Mouse (Mus musculus) limb, embryonic 12.5 days (tissue): ENCODE measurements around the gene Ttc7b. TPM values are rescaled to one million over a fixed set of nuclear protein-coding genes. Genes with fewer than 3 reads are reported as not detected.

Experiments used
- ATAC-seq: fragments of 200-750 bp; cut with Nextera tagmentation; 2 replicates; pipeline ENCODE4 v1.8.0; 2017; ENCODE audit warnings: low read depth, moderate TSS enrichment; ENCODE audit not compliant: insufficient number of reproducible peaks, insufficient read depth, low FRiP score, low TSS enrichment
- H3K27ac ChIP-seq: fragments of 300-500 bp; sonication (generic); 2 replicates; pipeline ENCODE4 v1.5.1; 2016; ENCODE audit warnings: mild to moderate bottlenecking, moderate library complexity
- H3K27me3 ChIP-seq: fragments of 300-500 bp; sonication (generic); 2 replicates; pipeline ENCODE4 v1.6.1; 2016; ENCODE audit warnings: mild to moderate bottlenecking, moderate library complexity
- H3K36me3 ChIP-seq: fragments of 300-500 bp; sonication (generic); 2 replicates; pipeline ENCODE4 v1.6.1; 2016; ENCODE audit warnings: mild to moderate bottlenecking, moderate library complexity
- H3K4me1 ChIP-seq: fragments of 300-500 bp; sonication (generic); replicated peaks from 2 replicates; pipeline ENCODE4 v1.6.1; 2016
- H3K4me2 ChIP-seq: fragments of 300-500 bp; sonication (generic); 2 replicates; pipeline ENCODE4 v1.6.1; 2016; ENCODE audit warnings: mild to moderate bottlenecking, moderate library complexity
- H3K4me3 ChIP-seq: fragments of 300-500 bp; sonication (generic); replicated peaks from 2 replicates; pipeline ENCODE4 v1.5.1; 2016; ENCODE audit warnings: mild to moderate bottlenecking
- H3K9ac ChIP-seq: fragments of 300-500 bp; sonication (generic); replicated peaks from 2 replicates; pipeline ENCODE4 v1.6.1; 2016; ENCODE audit warnings: mild to moderate bottlenecking, moderate library complexity
- H3K9me3 ChIP-seq: fragments of 300-500 bp; sonication (generic); 2 replicates; pipeline ENCODE4 v1.6.1; 2016; ENCODE audit warnings: mild to moderate bottlenecking, moderate library complexity
- WGBS: fragments of 180-500 bp; shearing (Covaris S2); methylation state at CpG from one replicate; pipeline ENCODE4 v1.1.7; 2016; 5-methylcytosine and 5-hydroxymethylcytosine counted together
- polyA plus RNA-seq: library from polyadenylated mRNA; unstranded; fragments of >200 nt; fragmentation: Nextera tagmentation; extraction: Ambion mirVana; gene quantifications from 2 replicates; pipeline ENCODE4 v1.2.1, GENCODE M21; 2016

Gene Ttc7b
- polyA plus RNA-seq, 1 experiment from 2014 or later: 4.8 TPM

DNA sequence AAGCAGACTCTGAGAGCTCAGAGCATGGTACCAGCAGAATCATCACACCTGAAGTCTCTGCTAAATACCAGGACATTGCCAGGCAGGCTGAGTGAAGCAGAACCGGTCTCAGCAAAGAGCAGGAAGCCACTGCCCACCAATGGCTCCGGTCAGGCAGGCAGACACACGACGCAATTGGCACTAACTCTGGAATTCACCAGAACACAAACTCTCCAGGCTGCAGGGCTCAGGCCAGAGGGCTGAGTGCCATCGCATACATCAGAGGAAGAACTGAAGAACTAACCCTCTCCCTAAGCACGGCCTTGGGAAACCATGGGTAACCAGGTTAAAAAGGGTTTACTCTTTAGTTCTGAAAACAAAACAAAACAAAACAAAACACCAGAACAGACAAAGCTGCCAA, 73.5 kb downstream of the Ttc7b start:
- Histone ChIP-seq H3K4me3 (no peak overlapping the region), H3K9me3 (no peaks in the 10 kb centered on the region), H3K4me2 (no peak overlapping the region), H3K9ac (no peak overlapping the region), H3K4me1 (peaks cover 12% of the 10 kb centered on the region), H3K36me3 (peaks cover 15% of the 10 kb centered on the region; the same call in 1 of the 2 replicates), H3K27ac (peak overlapping the region; percentile 50; the same call in 1 of the 2 replicates), H3K27me3 (no peaks in the 10 kb centered on the region)
- ATAC-seq: no peak
- WGBS: 78% methylated on average over 6 of the region's 6 CpGs

DNA sequence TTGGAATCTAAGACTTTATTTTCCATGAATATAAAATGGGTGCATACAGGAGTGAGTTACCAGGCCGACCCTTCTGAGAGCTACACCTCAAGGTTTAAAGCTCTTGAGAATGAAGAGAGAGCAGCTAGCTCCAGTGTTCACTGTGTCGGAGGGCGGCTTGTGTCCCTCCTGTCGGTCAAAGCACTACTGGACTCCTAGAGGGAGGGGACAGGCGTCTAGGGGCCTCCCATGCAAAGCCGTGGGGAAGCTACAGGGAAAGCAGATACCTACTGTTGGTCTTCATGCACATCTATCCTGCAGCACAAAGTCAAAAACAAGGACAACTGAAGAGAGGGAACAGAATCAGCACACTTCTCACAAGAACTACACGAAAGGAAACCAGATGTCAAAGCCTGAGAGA, 74.9 kb downstream of the Ttc7b start:
- H3K9ac ChIP-seq: no peak overlapping the region
- no peak overlapping the region for H3K4me3 ChIP-seq
- peaks cover 15% of the 10 kb centered on the region; the same call in 1 of the 2 replicates for H3K36me3 ChIP-seq
- no peak for ATAC-seq
- H3K4me2 ChIP-seq: no peak overlapping the region
- peaks cover 12% of the 10 kb centered on the region for H3K4me1 ChIP-seq
- no peaks in the 10 kb centered on the region for H3K27me3 ChIP-seq
- no peak overlapping the region for H3K27ac ChIP-seq
- 94% methylated on average over 7 of the region's 7 CpGs for WGBS
- no peaks in the 10 kb centered on the region for H3K9me3 ChIP-seq

- Histone ChIP-seq H3K4me3 (no peak overlapping the region), H3K27me3 (no peaks in the 10 kb centered on the region), H3K9me3 (no peaks in the 10 kb centered on the region), H3K27ac (no peak overlapping the region), H3K4me2 (no peak overlapping the region), H3K9ac (no peak overlapping the region), H3K36me3 (peaks cover 15% of the 10 kb centered on the region; the same call in 1 of the 2 replicates), H3K4me1 (peaks cover 12% of the 10 kb centered on the region)
- WGBS: 93% methylated on average over 6 of the region's 6 CpGs
- no peak for ATAC-seq
Observed at GRCm38 (mm10) chr12:100445271-100445670, 75.4 kb downstream of the Ttc7b start.

GRCm38 (mm10) chr12:100444671-100445165, 75.9 kb downstream of the Ttc7b start:
- no peak for ATAC-seq
- Histone ChIP-seq H3K9ac (no peak overlapping the region), H3K36me3 (peaks cover 15% of the 10 kb centered on the region; the same call in 1 of the 2 replicates), H3K9me3 (no peaks in the 10 kb centered on the region), H3K4me2 (no peak overlapping the region), H3K27me3 (no peaks in the 10 kb centered on the region), H3K4me1 (peaks cover 12% of the 10 kb centered on the region), H3K27ac (no peak overlapping the region), H3K4me3 (no peak overlapping the region)
- WGBS: 93% methylated on average over 3 of the region's 3 CpGs

GRCm38 (mm10) chr12:100443452-100443851, 77.2 kb downstream of the Ttc7b start:
- H3K27me3 ChIP-seq: no peaks in the 10 kb centered on the region
- H3K36me3 ChIP-seq: peaks cover 15% of the 10 kb centered on the region; the same call in 1 of the 2 replicates
- no peak overlapping the region for H3K9ac ChIP-seq
- H3K4me2 ChIP-seq: no peak overlapping the region
- H3K9me3 ChIP-seq: no peaks in the 10 kb centered on the region
- H3K27ac ChIP-seq: no peak overlapping the region
- 83% methylated on average over 6 of the region's 6 CpGs for WGBS
- no peak for ATAC-seq
- H3K4me1 ChIP-seq: peaks cover 20% of the 10 kb centered on the region
- no peak overlapping the region for H3K4me3 ChIP-seq

DNA sequence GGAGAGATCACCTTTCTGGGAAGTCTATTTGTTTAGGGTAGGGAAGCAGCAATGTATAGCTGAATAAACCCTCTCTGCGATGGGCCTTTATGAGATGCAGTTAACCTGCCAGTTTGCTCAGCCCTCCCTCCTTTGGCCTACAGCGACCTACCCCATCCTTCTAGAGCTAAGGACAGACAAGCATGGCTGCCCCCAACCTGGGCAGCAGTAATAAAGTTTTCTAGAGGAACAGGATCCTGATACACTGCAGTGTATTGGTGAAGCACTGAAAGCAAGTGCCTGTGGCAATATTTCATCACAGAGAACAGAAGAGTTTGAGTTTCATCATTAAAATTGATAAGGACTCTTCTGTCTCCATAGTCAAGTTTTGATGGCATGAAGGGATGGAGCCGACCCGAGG, 79.0 kb downstream of the Ttc7b start:
- WGBS: 86% methylated on average over 4 of the region's 4 CpGs
- Histone ChIP-seq H3K36me3 (peaks cover 20% of the 10 kb centered on the region; the same call in 1 of the 2 replicates), H3K4me3 (no peak overlapping the region), H3K27ac (no peak overlapping the region), H3K4me2 (no peak overlapping the region), H3K4me1 (peaks cover 14% of the 10 kb centered on the region), H3K9ac (no peak overlapping the region), H3K9me3 (no peaks in the 10 kb centered on the region), H3K27me3 (no peaks in the 10 kb centered on the region)
- ATAC-seq: no peak

- no peaks in the 10 kb centered on the region for H3K27me3 ChIP-seq
- no peak overlapping the region for H3K4me2 ChIP-seq
- H3K9ac ChIP-seq: no peak overlapping the region
- no peaks in the 10 kb centered on the region for H3K9me3 ChIP-seq
- peaks cover 10% of the 10 kb centered on the region for H3K4me1 ChIP-seq
- H3K4me3 ChIP-seq: no peak overlapping the region
- 73% methylated on average over 3 of the region's 3 CpGs for WGBS
- H3K27ac ChIP-seq: no peak overlapping the region; the same call in 1 of the 2 replicates
- peaks cover 12% of the 10 kb centered on the region; the same call in 1 of the 2 replicates for H3K36me3 ChIP-seq
- ATAC-seq: no peak
Observed at GRCm38 (mm10) chr12:100439883-100440282, 80.7 kb downstream of the Ttc7b start.

GRCm38 (mm10) chr12:100439145-100439755, 81.4 kb downstream of the Ttc7b start:
- no peak overlapping the region for H3K4me2 ChIP-seq

GRCm38 (mm10) chr12:100438509-100438908, 82.1 kb downstream of the Ttc7b start:
- 61% methylated on average over 7 of the region's 7 CpGs for WGBS
- Histone ChIP-seq H3K4me3 (no peak overlapping the region), H3K27ac (peak overlapping the region; percentile 50; the same call in 1 of the 2 replicates), H3K27me3 (no peaks in the 10 kb centered on the region), H3K4me2 (no peak overlapping the region), H3K4me1 (peaks cover 10% of the 10 kb centered on the region; the same call in 1 of the 2 replicates), H3K9ac (no peak overlapping the region), H3K36me3 (peaks cover 12% of the 10 kb centered on the region; the same call in 1 of the 2 replicates), H3K9me3 (no peaks in the 10 kb centered on the region)
- no peak for ATAC-seq

More at GRCm38 (mm10) chr12:100439145-100439755, 81.4 kb downstream of the Ttc7b start:
- H3K4me1 ChIP-seq: peaks cover 10% of the 10 kb centered on the region; the same call in 1 of the 2 replicates
- no peak overlapping the region; the same call in 1 of the 2 replicates for H3K27ac ChIP-seq
- H3K9me3 ChIP-seq: no peaks in the 10 kb centered on the region
- H3K36me3 ChIP-seq: peaks cover 12% of the 10 kb centered on the region; the same call in 1 of the 2 replicates
- WGBS: 73% methylated on average over 4 of the region's 4 CpGs
- H3K4me3 ChIP-seq: no peak overlapping the region
- H3K27me3 ChIP-seq: no peaks in the 10 kb centered on the region
- ATAC-seq: no peak
- H3K9ac ChIP-seq: no peak overlapping the region

DNA sequence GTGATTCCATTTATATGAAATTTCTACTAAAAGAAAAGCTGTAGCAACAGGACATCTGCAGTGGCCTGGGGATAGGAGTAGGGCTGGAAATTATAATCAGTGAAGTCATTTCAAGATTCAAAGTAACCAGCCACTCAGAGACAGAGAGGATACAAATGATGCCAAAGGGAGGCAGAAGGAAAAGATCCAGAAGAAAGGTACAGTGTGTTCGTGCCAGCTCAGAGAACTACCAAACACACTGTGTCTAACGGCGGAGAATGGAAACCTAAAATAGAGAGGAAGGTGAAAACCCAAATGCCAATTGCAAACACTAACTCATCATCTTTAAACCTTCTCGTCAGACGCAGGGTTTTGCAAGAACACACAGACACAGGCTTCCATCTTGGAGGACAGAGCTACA, 82.8 kb downstream of the Ttc7b start:
- H3K27me3 ChIP-seq: no peaks in the 10 kb centered on the region
- no peak overlapping the region for H3K9ac ChIP-seq
- no peak overlapping the region for H3K4me3 ChIP-seq
- no peak overlapping the region for H3K4me2 ChIP-seq
- H3K4me1 ChIP-seq: peaks cover 10% of the 10 kb centered on the region; the same call in 1 of the 2 replicates
- no peak for ATAC-seq
- peaks cover 10% of the 10 kb centered on the region; the same call in 1 of the 2 replicates for H3K36me3 ChIP-seq
- H3K27ac ChIP-seq: no peak overlapping the region
- H3K9me3 ChIP-seq: no peaks in the 10 kb centered on the region
- 86% methylated on average over 5 of the region's 5 CpGs for WGBS

DNA sequence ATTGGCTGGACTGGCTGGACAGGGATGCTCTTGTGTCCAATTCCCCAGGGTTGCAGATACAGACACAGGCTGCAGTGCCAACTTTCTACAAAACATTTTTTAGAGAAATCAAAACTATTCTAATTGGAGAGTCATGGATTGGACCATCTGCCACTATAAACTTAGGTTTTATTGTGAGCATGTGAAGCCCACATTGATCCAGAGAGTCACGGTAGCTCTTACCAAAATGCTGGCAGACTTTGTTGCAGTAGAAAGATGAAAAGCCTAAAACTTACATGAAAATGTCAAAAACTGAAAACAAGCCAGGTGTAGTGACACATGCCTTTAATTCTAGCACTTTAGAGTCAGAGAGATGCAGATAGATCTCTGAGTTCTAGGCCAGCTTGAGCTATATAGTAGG, 84.9 kb downstream of the Ttc7b start:
- no peak overlapping the region for H3K4me2 ChIP-seq
- H3K27me3 ChIP-seq: no peaks in the 10 kb centered on the region
- no peak overlapping the region for H3K9ac ChIP-seq
- no peaks in the 10 kb centered on the region for H3K9me3 ChIP-seq
- no peak overlapping the region for H3K27ac ChIP-seq
- ATAC-seq: no peak
- peaks cover 10% of the 10 kb centered on the region; the same call in 1 of the 2 replicates for H3K4me1 ChIP-seq
- WGBS: 90% methylated on average over 1 of the region's 1 CpGs
- H3K4me3 ChIP-seq: no peak overlapping the region
- peaks cover 9% of the 10 kb centered on the region; the same call in 1 of the 2 replicates for H3K36me3 ChIP-seq
